Mouse (Mus musculus) spleen, postnatal 14 days (tissue): ENCODE measurements around the gene Pax5.

Experiments used
- DNase-seq, 2 experiments: peaks; one replicate each; pipeline ENCODE4 v3.0.0; 2021 to 2022; ENCODE audit warnings: low spot score in 2 of 2

Gene Pax5

GRCm38 (mm10) chr4:44600875-44601274 is 109.4 kb downstream of the Pax5 start:
- no peak for DNase-seq

- DNase-seq = no peak
These were observed 112.3 kb downstream of the Pax5 start for GRCm38 (mm10) chr4:44597965-44598364.

- no peak for DNase-seq
These were observed 117.2 kb downstream of the Pax5 start for GRCm38 (mm10) chr4:44593091-44593490.

- DNase-seq = no peak
These were observed 127.6 kb downstream of the Pax5 start for GRCm38 (mm10) chr4:44582687-44583086.

- DNase-seq = no peak
These were observed 131.7 kb downstream of the Pax5 start for GRCm38 (mm10) chr4:44578591-44578990.

- peak in 1 of 2 experiments; percentile 30 for DNase-seq
These were observed 133.0 kb downstream of the Pax5 start for GRCm38 (mm10) chr4:44577293-44577692.

GRCm38 (mm10) chr4:44576786-44577185 is 133.5 kb downstream of the Pax5 start:
- DNase-seq = no peak

GRCm38 (mm10) chr4:44573017-44573416 is 137.3 kb downstream of the Pax5 start:
- no peak for DNase-seq

GRCm38 (mm10) chr4:44572373-44572772 is 137.9 kb downstream of the Pax5 start:
- no peak for DNase-seq

GRCm38 (mm10) chr4:44569138-44569537 is 141.1 kb downstream of the Pax5 start:
- no peak for DNase-seq

- DNase-seq = no peak
These were observed 141.6 kb downstream of the Pax5 start for GRCm38 (mm10) chr4:44568666-44569065.

GRCm38 (mm10) chr4:44566401-44566800 is 143.9 kb downstream of the Pax5 start:
- no peak for DNase-seq

- no peak for DNase-seq
These were observed 144.9 kb downstream of the Pax5 start for GRCm38 (mm10) chr4:44565126-44566082.

GRCm38 (mm10) chr4:44564602-44565001 is 145.7 kb downstream of the Pax5 start:
- DNase-seq = peak; percentile 25 to 67

GRCm38 (mm10) chr4:44560956-44561355 is 149.3 kb downstream of the Pax5 start:
- no peak for DNase-seq

- DNase-seq = no peak
These were observed 151.7 kb downstream of the Pax5 start for GRCm38 (mm10) chr4:44558564-44558955.

- no peak for DNase-seq
These were observed 152.3 kb downstream of the Pax5 start for GRCm38 (mm10) chr4:44557815-44558563.

- no peak for DNase-seq
These were observed 153.6 kb downstream of the Pax5 start for GRCm38 (mm10) chr4:44556586-44557281.

GRCm38 (mm10) chr4:44555576-44555975 is 154.7 kb downstream of the Pax5 start:
- no peak for DNase-seq

GRCm38 (mm10) chr4:44551470-44551869 is 158.8 kb downstream of the Pax5 start:
- no peak for DNase-seq

GRCm38 (mm10) chr4:44549029-44549428 is 161.3 kb downstream of the Pax5 start:
- no peak for DNase-seq

GRCm38 (mm10) chr4:44545669-44546068 is 164.6 kb downstream of the Pax5 start:
- no peak for DNase-seq
